Mouse (Mus musculus): Measurements from ENCODE around the gene Coro7. TPM values are rescaled to one million over a fixed set of nuclear protein-coding genes. Genes with fewer than 3 reads are reported as not detected.

Coro7 gene
- total and polyA plus RNA-seq, 2 experiments from 2014 or later = 9.9 to 17.8 TPM

GRCm38 (mm10) chr16:4651081-4651480 lies 28.5 kb downstream of the Coro7 start:
- Histone ChIP-seq H3K9ac (replicated peaks; ENCODE audit: low read depth, low read length) (no peak overlapping the region), H3K4me2 (ENCODE audit: low read depth, low read length) (no peak overlapping the region), H3K36me3 (replicated peaks; ENCODE audit: control insufficient read depth, insufficient read depth, low read length) (peaks cover 50% of the 10 kb centered on the region), H3K27me3 (ENCODE audit: control insufficient read depth, insufficient read depth, low read length) (no peaks in the 10 kb centered on the region), H3K4me3 (ENCODE audit: low read depth, low read length) (no peak overlapping the region), H3K9me3 (replicated peaks; ENCODE audit: control insufficient read depth, low read length) (no peaks in the 10 kb centered on the region), H3K27ac (ENCODE audit: low read depth) (peak overlapping the region; percentile 69; the same call in 1 of the 2 replicates), H3K4me1 (ENCODE audit: control insufficient read depth, insufficient read depth) (peaks cover 51% of the 10 kb centered on the region)
- no peak for TF ChIP-seq CTCF (IDR thresholded peaks at IDR 0.05; ENCODE audit: low read depth)
- no peak for TF ChIP-seq EP300 (IDR thresholded peaks at IDR 0.05; ENCODE audit: low read depth)
- DNase-seq (ENCODE audit: low spot score) (no peak), ATAC-seq (ENCODE audit: insufficient read depth, low read depth) (no peak)
- 60% methylated on average over 1 of the region's 1 CpGs for WGBS

GRCm38 (mm10) chr16:4650161-4650560 lies 29.4 kb downstream of the Coro7 start:
- no peak overlapping the region for H3K9ac ChIP-seq (replicated peaks; ENCODE audit: low read depth, low read length)
- peaks cover 48% of the 10 kb centered on the region for H3K36me3 ChIP-seq (replicated peaks; ENCODE audit: control insufficient read depth, insufficient read depth, low read length)
- WGBS = 93% methylated on average over 3 of the region's 3 CpGs
- TF ChIP-seq CTCF (IDR thresholded peaks at IDR 0.05; ENCODE audit: low read depth) = no peak
- no peak for TF ChIP-seq EP300 (IDR thresholded peaks at IDR 0.05; ENCODE audit: low read depth)
- no peak overlapping the region for H3K4me2 ChIP-seq (ENCODE audit: low read depth, low read length)
- peaks cover 52% of the 10 kb centered on the region for H3K4me1 ChIP-seq (ENCODE audit: control insufficient read depth, insufficient read depth)
- DNase-seq (ENCODE audit: low spot score) (no peak), ATAC-seq (ENCODE audit: insufficient read depth, low read depth) (no peak)
- no peaks in the 10 kb centered on the region for H3K9me3 ChIP-seq (replicated peaks; ENCODE audit: control insufficient read depth, low read length)
- H3K27ac ChIP-seq (ENCODE audit: low read depth) = no peak overlapping the region
- H3K4me3 ChIP-seq (ENCODE audit: low read depth, low read length) = no peak overlapping the region
- H3K27me3 ChIP-seq (ENCODE audit: control insufficient read depth, insufficient read depth, low read length) = no peaks in the 10 kb centered on the region

DNA sequence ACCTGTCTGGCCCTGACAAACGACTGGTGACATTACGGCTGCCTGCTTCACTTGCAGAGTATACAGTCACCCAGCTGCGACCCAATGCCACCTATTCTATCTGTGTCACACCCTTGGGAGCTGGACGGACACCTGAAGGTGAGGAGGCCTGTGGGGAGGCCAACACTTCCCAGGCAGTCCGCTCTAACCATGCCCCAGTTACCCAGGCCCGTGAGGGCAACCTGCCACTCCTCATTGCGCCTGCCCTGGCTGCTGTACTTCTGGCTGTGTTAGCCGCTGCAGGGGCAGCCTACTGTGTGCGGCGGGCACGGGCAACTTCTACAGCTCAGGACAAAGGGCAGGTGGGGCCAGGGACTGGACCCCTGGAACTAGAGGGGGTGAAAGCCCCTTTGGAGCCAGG lies 29.9 kb downstream of the Coro7 start:
- DNase-seq (ENCODE audit: low spot score) (no peak), ATAC-seq (ENCODE audit: insufficient read depth, low read depth) (no peak)
- Histone ChIP-seq H3K9me3 (replicated peaks; ENCODE audit: control insufficient read depth, low read length) (no peaks in the 10 kb centered on the region), H3K9ac (replicated peaks; ENCODE audit: low read depth, low read length) (no peak overlapping the region), H3K36me3 (replicated peaks; ENCODE audit: control insufficient read depth, insufficient read depth, low read length) (peaks cover 43% of the 10 kb centered on the region), H3K27me3 (ENCODE audit: control insufficient read depth, insufficient read depth, low read length) (no peaks in the 10 kb centered on the region), H3K4me1 (ENCODE audit: control insufficient read depth, insufficient read depth) (peaks cover 52% of the 10 kb centered on the region), H3K4me3 (ENCODE audit: low read depth, low read length) (no peak overlapping the region), H3K4me2 (ENCODE audit: low read depth, low read length) (no peak overlapping the region), H3K27ac (ENCODE audit: low read depth) (no peak overlapping the region)
- WGBS = 85% methylated on average over 11 of the region's 11 CpGs
- TF ChIP-seq CTCF (IDR thresholded peaks at IDR 0.05; ENCODE audit: low read depth) = no peak
- TF ChIP-seq EP300 (IDR thresholded peaks at IDR 0.05; ENCODE audit: low read depth) = no peak

DNA sequence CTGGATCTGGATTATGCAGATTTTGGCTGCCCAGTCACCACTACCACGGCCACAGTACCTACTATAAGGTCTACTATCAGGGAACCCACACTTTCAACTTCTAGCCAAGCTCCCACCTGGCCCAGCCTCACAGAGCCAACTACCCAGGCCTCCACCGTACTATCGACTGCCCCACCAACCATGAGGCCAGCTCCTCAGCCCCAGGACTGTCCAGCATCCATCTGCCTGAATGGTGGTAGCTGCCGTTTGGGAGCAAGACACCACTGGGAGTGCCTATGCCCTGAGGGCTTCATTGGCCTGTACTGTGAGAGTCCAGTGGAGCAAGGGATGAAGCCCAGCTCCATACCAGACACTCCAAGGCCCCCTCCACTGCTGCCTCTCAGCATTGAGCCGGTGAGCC lies 30.4 kb downstream of the Coro7 start:
- WGBS = 84% methylated on average over 5 of the region's 5 CpGs
- Histone ChIP-seq H3K27ac (ENCODE audit: low read depth) (no peak overlapping the region), H3K9ac (replicated peaks; ENCODE audit: low read depth, low read length) (no peak overlapping the region)

GRCm38 (mm10) chr16:4648416-4649023 lies 31.1 kb downstream of the Coro7 start:
- H3K9ac ChIP-seq (replicated peaks; ENCODE audit: low read depth, low read length) = no peak overlapping the region
- TF ChIP-seq CTCF (IDR thresholded peaks at IDR 0.05; ENCODE audit: low read depth) (no peak), EP300 (IDR thresholded peaks at IDR 0.05; ENCODE audit: low read depth) (no peak)
- H3K9me3 ChIP-seq (replicated peaks; ENCODE audit: control insufficient read depth, low read length) = no peaks in the 10 kb centered on the region
- ATAC-seq (ENCODE audit: insufficient read depth, low read depth) (no peak), DNase-seq (ENCODE audit: low spot score) (peak; percentile 4)
- H3K4me2 ChIP-seq (ENCODE audit: low read depth, low read length) = no peak overlapping the region
- H3K4me3 ChIP-seq (ENCODE audit: low read depth, low read length) = no peak overlapping the region
- peaks cover 63% of the 10 kb centered on the region for H3K4me1 ChIP-seq (ENCODE audit: control insufficient read depth, insufficient read depth)
- peaks cover 40% of the 10 kb centered on the region for H3K36me3 ChIP-seq (replicated peaks; ENCODE audit: control insufficient read depth, insufficient read depth, low read length)
- no peaks in the 10 kb centered on the region for H3K27me3 ChIP-seq (ENCODE audit: control insufficient read depth, insufficient read depth, low read length)
- WGBS = 89% methylated on average over 28 of the region's 28 CpGs
- no peak overlapping the region for H3K27ac ChIP-seq (ENCODE audit: low read depth)

More for the DNA sequence above, 30.4 kb downstream of the Coro7 start:
- Histone ChIP-seq H3K27me3 (ENCODE audit: control insufficient read depth, insufficient read depth, low read length) (no peaks in the 10 kb centered on the region), H3K4me1 (ENCODE audit: control insufficient read depth, insufficient read depth) (peaks cover 56% of the 10 kb centered on the region), H3K4me3 (ENCODE audit: low read depth, low read length) (no peak overlapping the region), H3K36me3 (replicated peaks; ENCODE audit: control insufficient read depth, insufficient read depth, low read length) (peaks cover 40% of the 10 kb centered on the region), H3K9me3 (replicated peaks; ENCODE audit: control insufficient read depth, low read length) (no peaks in the 10 kb centered on the region), H3K4me2 (ENCODE audit: low read depth, low read length) (no peak overlapping the region)
- DNase-seq (ENCODE audit: low spot score) = peak; percentile 2
- TF ChIP-seq EP300 (IDR thresholded peaks at IDR 0.05; ENCODE audit: low read depth) = no peak
- no peak for TF ChIP-seq CTCF (IDR thresholded peaks at IDR 0.05; ENCODE audit: low read depth)
- ATAC-seq (ENCODE audit: insufficient read depth, low read depth) = no peak

DNA sequence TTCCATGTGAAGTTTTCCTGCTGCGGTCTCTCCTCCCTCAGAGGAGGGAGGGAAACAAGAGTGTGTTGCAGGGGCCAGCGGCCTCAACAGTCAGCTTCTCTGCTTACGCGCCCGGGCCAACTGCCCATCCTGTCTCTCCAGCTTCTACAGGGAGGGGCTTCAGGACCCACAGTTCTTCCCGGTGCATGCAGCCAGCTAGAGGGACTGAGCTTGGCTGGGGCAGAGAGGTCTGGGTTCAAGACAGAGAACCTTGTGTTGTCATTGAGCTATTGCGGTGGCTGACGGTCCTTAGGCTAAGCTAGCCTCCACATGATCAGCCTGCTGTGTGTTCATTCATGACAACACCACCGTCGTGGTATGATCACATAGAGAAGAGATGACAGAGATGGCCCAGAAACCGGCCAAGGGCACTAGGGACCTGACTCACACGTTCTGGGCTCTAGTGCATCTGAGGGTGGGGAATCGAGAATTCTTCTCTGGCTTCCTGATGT lies 31.9 kb downstream of the Coro7 start:
- no peak for DNase-seq (ENCODE audit: low spot score)
- Histone ChIP-seq H3K9me3 (replicated peaks; ENCODE audit: control insufficient read depth, low read length) (no peaks in the 10 kb centered on the region), H3K27ac (ENCODE audit: low read depth) (peak overlapping the region; percentile 55), H3K4me1 (ENCODE audit: control insufficient read depth, insufficient read depth) (peaks cover 65% of the 10 kb centered on the region), H3K36me3 (replicated peaks; ENCODE audit: control insufficient read depth, insufficient read depth, low read length) (peaks cover 40% of the 10 kb centered on the region), H3K9ac (replicated peaks; ENCODE audit: low read depth, low read length) (peak overlapping the region; percentile 13; the same call in 1 of the 2 replicates), H3K4me3 (ENCODE audit: low read depth, low read length) (no peak overlapping the region), H3K4me2 (ENCODE audit: low read depth, low read length) (no peak overlapping the region), H3K27me3 (ENCODE audit: control insufficient read depth, insufficient read depth, low read length) (no peaks in the 10 kb centered on the region)
- ATAC-seq (ENCODE audit: insufficient read depth, low read depth) = 0 out of 2 replicates have a peak, but pooled peaks have one; percentile 9
- TF ChIP-seq CTCF (IDR thresholded peaks at IDR 0.05; ENCODE audit: low read depth) = no peak
- TF ChIP-seq EP300 (IDR thresholded peaks at IDR 0.05; ENCODE audit: low read depth) = no peak
- 38% methylated on average over 13 of the region's 13 CpGs for WGBS
